In genomic region chr11:69151004-69151403, GRCm38 (mm10) we compare ENCODE assay signal across 8 mouse cellular contexts. TPM values are rescaled to one million over a fixed set of nuclear protein-coding genes. Genes with fewer than 3 reads are reported as not detected.
DNase-seq lines count a peak whose midpoint lies in the region; ATAC-seq and TF ChIP-seq lines count a peak whose summit lies in the region.
"Had no signal": no experiment of that assay in that cellular context is flagged by ENCODE, and none has a peak within 500 bp of the region (broad histone marks: within the 10 kb centered on the region; RNA-seq: fewer than 3 reads in every experiment).

No protein-coding gene starts in this region.

- peaks cover 7% of the 10 kb centered on the region; the same call in 1 of the 2 replicates for H3K4me1 ChIP-seq in liver, embryonic 12.5 days
- 0 out of 2 replicates have a peak, but pooled peaks cover 3% of the 10 kb centered on the region for H3K4me1 ChIP-seq in liver, postnatal 0 days (ENCODE audit: insufficient read depth)
- no peaks in the 10 kb centered on the region for H3K4me1 ChIP-seq in forebrain, embryonic 12.5 days
- no peaks in the 10 kb centered on the region for H3K4me1 ChIP-seq in limb, embryonic 11.5 days (ENCODE audit: control insufficient read depth, insufficient read depth, low read length)
- H3K4me1 ChIP-seq in stomach, embryonic 15.5 days: peaks cover 7% of the 10 kb centered on the region; the same call in 1 of the 2 replicates

- no peak overlapping the region for H3K9ac ChIP-seq in liver, embryonic 12.5 days
- H3K9ac ChIP-seq in liver, postnatal 0 days (replicated peaks): no peak overlapping the region
- H3K9ac ChIP-seq in forebrain, embryonic 12.5 days: peak overlapping the region; percentile 33; the same call in 1 of the 2 replicates
- peak overlapping the region; percentile 3; the same call in 1 of the 2 replicates for H3K9ac ChIP-seq in limb, embryonic 11.5 days (ENCODE audit: low read length)
- no peak overlapping the region for H3K9ac ChIP-seq in stomach, embryonic 15.5 days

- DNase-seq in liver, postnatal 0 days: no peak
- DNase-seq in limb, embryonic 11.5 days (ENCODE audit: low spot score): peak; percentile 53
- no peak for DNase-seq in urinary bladder, adult 18-20 months (ENCODE audit: low spot score in 2 of 2)
- no peak for DNase-seq in spleen, postnatal 36 days (ENCODE audit: low spot score in 2 of 2)

- ATAC-seq in liver, embryonic 12.5 days: no peak
- no peak for ATAC-seq in liver, postnatal 0 days
- ATAC-seq in forebrain, embryonic 12.5 days (ENCODE audit: low FRiP score): no peak
- ATAC-seq in limb, embryonic 11.5 days (ENCODE audit: insufficient number of reproducible peaks, low FRiP score, low TSS enrichment, low read depth): no peak
- ATAC-seq in stomach, embryonic 15.5 days (ENCODE audit: insufficient read depth, low FRiP score, low read depth): no peak

- H3K9me3 ChIP-seq in liver, embryonic 12.5 days (replicated peaks): no peaks in the 10 kb centered on the region
- no peaks in the 10 kb centered on the region for H3K9me3 ChIP-seq in liver, postnatal 0 days (ENCODE audit: low read length)
- H3K9me3 ChIP-seq in forebrain, embryonic 12.5 days: no peaks in the 10 kb centered on the region
- no peaks in the 10 kb centered on the region for H3K9me3 ChIP-seq in limb, embryonic 11.5 days (ENCODE audit: control insufficient read depth, low read length)
- no peaks in the 10 kb centered on the region for H3K9me3 ChIP-seq in stomach, embryonic 15.5 days
- H3K9me3 ChIP-seq: megakaryocyte, embryonic 14.5 days had no signal

- H3K4me2 ChIP-seq in liver, embryonic 12.5 days: 0 out of 2 replicates have a peak overlapping the region, but pooled peaks have one; percentile 30
- no peak overlapping the region for H3K4me2 ChIP-seq in liver, postnatal 0 days (ENCODE audit: low read depth, low read length)
- peak overlapping the region; percentile 40 for H3K4me2 ChIP-seq in forebrain, embryonic 12.5 days
- H3K4me2 ChIP-seq in limb, embryonic 11.5 days (ENCODE audit: low read depth, severe bottlenecking): peak overlapping the region; percentile 39
- peak overlapping the region; percentile 51 for H3K4me2 ChIP-seq in stomach, embryonic 15.5 days

- H3K36me3 ChIP-seq in liver, embryonic 12.5 days: no peaks in the 10 kb centered on the region
- no peaks in the 10 kb centered on the region for H3K36me3 ChIP-seq in liver, postnatal 0 days (replicated peaks; ENCODE audit: insufficient read depth, low read length)
- no peaks in the 10 kb centered on the region for H3K36me3 ChIP-seq in forebrain, embryonic 12.5 days (replicated peaks)
- H3K36me3 ChIP-seq in limb, embryonic 11.5 days (ENCODE audit: control insufficient read depth, insufficient read depth, low read length): no peaks in the 10 kb centered on the region
- H3K36me3 ChIP-seq in stomach, embryonic 15.5 days: no peaks in the 10 kb centered on the region

- H3K27ac ChIP-seq in liver, embryonic 12.5 days: no peak overlapping the region
- no peak overlapping the region for H3K27ac ChIP-seq in liver, postnatal 0 days (ENCODE audit: low read depth)
- no peak overlapping the region for H3K27ac ChIP-seq in forebrain, embryonic 12.5 days
- H3K27ac ChIP-seq in limb, embryonic 11.5 days (replicated peaks; ENCODE audit: low read depth, low read length): no peak overlapping the region
- H3K27ac ChIP-seq in stomach, embryonic 15.5 days: no peak overlapping the region

- peaks cover 53% of the 10 kb centered on the region for H3K27me3 ChIP-seq in liver, embryonic 12.5 days (replicated peaks)
- peaks cover 9% of the 10 kb centered on the region for H3K27me3 ChIP-seq in liver, postnatal 0 days (ENCODE audit: insufficient read depth, low read length)
- peaks cover 27% of the 10 kb centered on the region for H3K27me3 ChIP-seq in forebrain, embryonic 12.5 days
- H3K27me3 ChIP-seq in limb, embryonic 11.5 days (ENCODE audit: control insufficient read depth, insufficient read depth, low read length): peaks cover 4% of the 10 kb centered on the region; the same call in 1 of the 2 replicates
- no peaks in the 10 kb centered on the region for H3K27me3 ChIP-seq in stomach, embryonic 15.5 days (replicated peaks)

- no peak for TF ChIP-seq CTCF in liver, postnatal 0 days (IDR thresholded peaks at IDR 0.05; ENCODE audit: low read depth)

- TF ChIP-seq EP300 in liver, postnatal 0 days (IDR thresholded peaks at IDR 0.05; ENCODE audit: low read depth): no peak

- no peak overlapping the region for H3K4me3 ChIP-seq in liver, embryonic 12.5 days
- no peak overlapping the region for H3K4me3 ChIP-seq in liver, postnatal 0 days (ENCODE audit: low read depth, low read length)
- H3K4me3 ChIP-seq in forebrain, embryonic 12.5 days (replicated peaks): peak overlapping the region; percentile 13; the same call in 1 of the 2 replicates
- no peak overlapping the region; the same call in 1 of the 2 replicates for H3K4me3 ChIP-seq in limb, embryonic 11.5 days (ENCODE audit: low read depth, low read length)
- peak overlapping the region; percentile 19; the same call in 1 of the 2 replicates for H3K4me3 ChIP-seq in stomach, embryonic 15.5 days (replicated peaks)

- WGBS in liver, embryonic 12.5 days (ENCODE audit: insufficient replicate concordance): 52% methylated on average over 6 of the region's 6 CpGs
- 62% methylated on average over 6 of the region's 6 CpGs for WGBS in liver, postnatal 0 days (ENCODE audit: insufficient replicate concordance)
- 71% methylated on average over 6 of the region's 6 CpGs for WGBS in forebrain, embryonic 12.5 days
- WGBS in limb, embryonic 11.5 days: 35% methylated on average over 6 of the region's 6 CpGs
- 43% methylated on average over 6 of the region's 6 CpGs for WGBS in stomach, embryonic 15.5 days

RNA-seq across cellular contexts. Expression of gene Alox12b, which starts 5.8 kb away (rescaled TPM):
- not detected in 2 replicates for polyA plus RNA-seq in liver, embryonic 12.5 days (2016; fragmentation: Nextera tagmentation; extraction: Ambion mirVana)
- not detected in 2 replicates for polyA plus RNA-seq in liver, postnatal 0 days (2015; fragmentation: Nextera tagmentation; extraction: Ambion mirVana)
- polyA plus RNA-seq in forebrain, embryonic 12.5 days (2016; fragmentation: Nextera tagmentation; extraction: Ambion mirVana): not detected in 2 replicates
- 0.05 TPM in 1 of 2 replicates, not detected in the other for polyA plus RNA-seq in limb, embryonic 11.5 days (2014; fragmentation: Nextera tagmentation; extraction: Ambion mirVana)
- polyA plus RNA-seq in stomach, embryonic 15.5 days (2015; fragmentation: Nextera tagmentation; extraction: Ambion mirVana): 4.2 and 11.5 TPM in 2 replicates

RNA-seq across cellular contexts. Expression of gene Aloxe3, which starts 25.3 kb away (rescaled TPM):
- not detected in 2 replicates for polyA plus RNA-seq in liver, embryonic 12.5 days (2016; fragmentation: Nextera tagmentation; extraction: Ambion mirVana)
- 0.14 and 0.18 TPM in 2 replicates for polyA plus RNA-seq in liver, postnatal 0 days (2015; fragmentation: Nextera tagmentation; extraction: Ambion mirVana)
- polyA plus RNA-seq in forebrain, embryonic 12.5 days (2016; fragmentation: Nextera tagmentation; extraction: Ambion mirVana): 0.19 and 0.55 TPM in 2 replicates
- polyA plus RNA-seq in limb, embryonic 11.5 days (2014; fragmentation: Nextera tagmentation; extraction: Ambion mirVana): 0.17 and 0.25 TPM in 2 replicates
- 0.27 and 1.2 TPM in 2 replicates for polyA plus RNA-seq in stomach, embryonic 15.5 days (2015; fragmentation: Nextera tagmentation; extraction: Ambion mirVana)

RNA-seq across cellular contexts. Expression of gene 9130213A22Rik, which starts 28.6 kb away (rescaled TPM):
- polyA plus RNA-seq in liver, embryonic 12.5 days (2016; fragmentation: Nextera tagmentation; extraction: Ambion mirVana): 0.14 TPM in 1 of 2 replicates, not detected in the other
- polyA plus RNA-seq in liver, postnatal 0 days (2015; fragmentation: Nextera tagmentation; extraction: Ambion mirVana): 0.06 and 0.07 TPM in 2 replicates
- 0.11 TPM in 1 of 2 replicates, not detected in the other for polyA plus RNA-seq in forebrain, embryonic 12.5 days (2016; fragmentation: Nextera tagmentation; extraction: Ambion mirVana)
- 0.19 TPM in 1 of 2 replicates, not detected in the other for polyA plus RNA-seq in limb, embryonic 11.5 days (2014; fragmentation: Nextera tagmentation; extraction: Ambion mirVana)
- polyA plus RNA-seq in stomach, embryonic 15.5 days (2015; fragmentation: Nextera tagmentation; extraction: Ambion mirVana): 0.37 TPM in 2 replicates

RNA-seq across cellular contexts. Expression of gene Hes7, which starts 30.8 kb away (rescaled TPM):
- 0.44 and 0.46 TPM in 2 replicates for polyA plus RNA-seq in liver, embryonic 12.5 days (2016; fragmentation: Nextera tagmentation; extraction: Ambion mirVana)
- polyA plus RNA-seq in liver, postnatal 0 days (2015; fragmentation: Nextera tagmentation; extraction: Ambion mirVana): 0.07 and 0.15 TPM in 2 replicates
- polyA plus RNA-seq in forebrain, embryonic 12.5 days (2016; fragmentation: Nextera tagmentation; extraction: Ambion mirVana): 0.31 and 0.43 TPM in 2 replicates
- 0.54 and 0.65 TPM in 2 replicates for polyA plus RNA-seq in limb, embryonic 11.5 days (2014; fragmentation: Nextera tagmentation; extraction: Ambion mirVana)
- polyA plus RNA-seq in stomach, embryonic 15.5 days (2015; fragmentation: Nextera tagmentation; extraction: Ambion mirVana): 0.76 and 1.0 TPM in 2 replicates

RNA-seq across cellular contexts. Expression of gene Alox8, which starts 46.6 kb away (rescaled TPM):
- not detected in 2 replicates for polyA plus RNA-seq in liver, embryonic 12.5 days (2016; fragmentation: Nextera tagmentation; extraction: Ambion mirVana)
- 0.04 TPM in 1 of 2 replicates, not detected in the other for polyA plus RNA-seq in liver, postnatal 0 days (2015; fragmentation: Nextera tagmentation; extraction: Ambion mirVana)
- not detected in 2 replicates for polyA plus RNA-seq in forebrain, embryonic 12.5 days (2016; fragmentation: Nextera tagmentation; extraction: Ambion mirVana)
- 0.07 TPM in 1 of 2 replicates, not detected in the other for polyA plus RNA-seq in limb, embryonic 11.5 days (2014; fragmentation: Nextera tagmentation; extraction: Ambion mirVana)
- polyA plus RNA-seq in stomach, embryonic 15.5 days (2015; fragmentation: Nextera tagmentation; extraction: Ambion mirVana): 0.28 and 0.31 TPM in 2 replicates

Comparison
In these comparisons a context has a peak if more than half of its experiments do, and no peak if none do; other contexts are left out.
1. H3K4me3 ChIP-seq: peak in forebrain, embryonic 12.5 days (single experiment) and stomach, embryonic 15.5 days (single experiment); none in liver, embryonic 12.5 days (single experiment), liver, postnatal 0 days (single experiment) and limb, embryonic 11.5 days (single experiment).
2. H3K9ac ChIP-seq: peak in forebrain, embryonic 12.5 days (single experiment) and limb, embryonic 11.5 days (single experiment); none in liver, embryonic 12.5 days (single experiment), liver, postnatal 0 days (single experiment) and stomach, embryonic 15.5 days (single experiment).